ENCODE assay signal across 28 mouse cellular contexts in the genomic region with DNA sequence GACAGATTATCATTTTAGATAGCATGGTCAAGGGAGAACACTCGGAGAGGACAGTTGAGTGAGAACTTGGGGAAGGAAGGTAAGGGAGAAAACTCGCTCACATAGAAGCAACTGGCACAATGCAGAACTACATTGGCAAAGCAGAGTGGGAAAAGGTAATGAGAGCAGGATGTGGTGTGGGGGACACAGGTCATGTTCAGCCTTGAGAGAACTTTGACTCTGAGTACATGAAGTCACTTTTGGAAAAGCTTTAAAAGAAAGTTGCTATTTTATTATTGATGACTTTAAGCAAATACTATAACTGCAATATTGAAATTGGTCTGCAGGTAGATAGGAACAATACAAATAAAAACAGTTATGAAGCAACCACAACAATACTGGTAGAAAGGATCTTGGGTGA.
"Had no signal": no experiment of that assay in that cellular context is flagged by ENCODE, and none has a peak within 500 bp of the region (broad histone marks: within the 10 kb centered on the region; RNA-seq: fewer than 3 reads in every experiment).

No protein-coding gene starts in this region.

- H3K4me1 ChIP-seq: limb, embryonic 10.5 days; limb, embryonic 13.5 days; limb, embryonic 15.5 days; liver, embryonic 12.5 days; liver, embryonic 13.5 days; liver, embryonic 15.5 days; lung, embryonic 15.5 days; megakaryocyte, embryonic 14.5 days; midbrain, embryonic 10.5 days; midbrain, embryonic 12.5 days; midbrain, embryonic 13.5 days; midbrain, embryonic 15.5 days; neural tube, embryonic 12.5 days had no signal

- H3K9ac ChIP-seq: limb, embryonic 12.5 days; limb, embryonic 13.5 days; limb, embryonic 15.5 days; liver, embryonic 12.5 days; liver, embryonic 13.5 days; liver, embryonic 14.5 days; liver, embryonic 15.5 days; liver, postnatal 0 days; lung, embryonic 14.5 days; lung, embryonic 15.5 days; midbrain, embryonic 12.5 days; midbrain, embryonic 13.5 days; midbrain, embryonic 15.5 days; neural tube, embryonic 12.5 days had no signal

- H3K27ac ChIP-seq: left cerebral cortex, adult 2 months; limb, embryonic 10.5 days; limb, embryonic 12.5 days; limb, embryonic 13.5 days; limb, embryonic 15.5 days; liver, embryonic 12.5 days; liver, embryonic 13.5 days; liver, embryonic 14.5 days; liver, embryonic 15.5 days; lung, embryonic 15.5 days; macrophage; midbrain, embryonic 10.5 days; midbrain, embryonic 12.5 days; midbrain, embryonic 13.5 days; midbrain, embryonic 15.5 days; neural tube, embryonic 12.5 days had no signal

- DNase-seq: left cerebral cortex, postnatal 4 days; liver, embryonic 13.5 days; liver, postnatal 0 days; lung, adult 18-20 months; lung, adult 2 months; lung, embryonic 14.5 days; lung, postnatal 10 days; lung, postnatal 14 days; lung, postnatal 36 days; lung, postnatal 4 days; midbrain, embryonic 14.5 days had no signal

- H3K4me3 ChIP-seq: left cerebral cortex, adult 2 months; limb, embryonic 10.5 days; limb, embryonic 12.5 days; limb, embryonic 13.5 days; limb, embryonic 15.5 days; liver, embryonic 12.5 days; liver, embryonic 13.5 days; liver, embryonic 15.5 days; lung, embryonic 15.5 days; megakaryocyte, embryonic 14.5 days; midbrain, embryonic 10.5 days; midbrain, embryonic 12.5 days; midbrain, embryonic 13.5 days; midbrain, embryonic 15.5 days; myocyte; neural tube, embryonic 12.5 days had no signal

- H3K36me3 ChIP-seq: limb, embryonic 10.5 days; limb, embryonic 12.5 days; limb, embryonic 13.5 days; limb, embryonic 15.5 days; liver, embryonic 12.5 days; liver, embryonic 13.5 days; liver, embryonic 15.5 days; lung, embryonic 15.5 days; midbrain, embryonic 10.5 days; midbrain, embryonic 12.5 days; midbrain, embryonic 13.5 days; midbrain, embryonic 15.5 days; neural tube, embryonic 12.5 days had no signal

- H3K27me3 ChIP-seq: limb, embryonic 12.5 days; limb, embryonic 13.5 days; limb, embryonic 15.5 days; liver, embryonic 12.5 days; liver, embryonic 13.5 days; liver, embryonic 15.5 days; lung, embryonic 15.5 days; megakaryocyte, embryonic 14.5 days; midbrain, embryonic 12.5 days; midbrain, embryonic 13.5 days; midbrain, embryonic 15.5 days; neural tube, embryonic 12.5 days had no signal
